Mouse (Mus musculus) spleen, adult 2 months (tissue): Measurements from ENCODE around the gene Kcmf1.
"Not testable (repeated sequence)": the region's sequence is repeated elsewhere in the genome, so short reads cannot be mapped to it uniquely, and the experiment has no call there.

Source experiments
- CTCF ChIP-seq: fragments of 200-500 bp; IDR thresholded peaks from 2 replicates; pipeline ENCODE4 v1.5.1; 2011; ENCODE audit warnings: mild to moderate bottlenecking, inconsistent platforms; ENCODE audit not compliant: insufficient read depth, insufficient read length, insufficient replicate concordance; ENCODE audit errors: extremely low read depth
- POLR2A ChIP-seq: fragments of 200-500 bp; IDR thresholded peaks from 2 replicates; pipeline ENCODE4 v1.6.1; 2011; ENCODE audit warnings: low read depth, low read length, inconsistent platforms

DNA sequence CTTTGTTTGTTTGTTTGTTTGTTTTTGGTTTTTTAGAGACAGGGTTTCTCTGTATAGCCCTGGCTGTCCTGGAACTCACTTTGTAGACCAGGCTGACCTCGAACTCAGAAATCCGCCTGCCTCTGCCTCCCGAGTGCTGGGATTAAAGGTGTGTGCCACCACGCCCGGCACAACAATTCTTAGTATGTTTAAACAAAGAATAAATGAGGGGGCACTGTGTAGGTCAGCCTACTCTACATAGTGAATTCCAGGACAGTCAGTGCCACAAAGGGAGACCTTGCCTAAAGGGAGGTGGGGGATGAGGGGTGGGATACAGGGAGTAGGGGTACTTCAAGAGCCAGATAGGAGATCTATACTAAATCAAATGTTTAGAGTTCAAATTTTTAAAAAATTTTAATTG is 37.1 kb downstream of the Kcmf1 start:
- TF ChIP-seq POLR2A, CTCF: not testable (repeated sequence)
